Mouse (Mus musculus): Measurements from ENCODE around the gene Trpm4. TPM values are rescaled to one million over a fixed set of nuclear protein-coding genes. Genes with fewer than 3 reads are reported as not detected.
"Not testable (repeated sequence)": the region's sequence is repeated elsewhere in the genome, so short reads cannot be mapped to it uniquely, and the experiment has no call there.

The Trpm4 gene
- polyA plus RNA-seq, 1 experiment: 17.5 TPM

- DNase-seq: no peak
- 34% methylated on average over 11 of the region's 11 CpGs for WGBS
- H3K27ac ChIP-seq (ENCODE audit: insufficient read depth, low read length): no peak overlapping the region
- H3K4me3 ChIP-seq (replicated peaks; ENCODE audit: insufficient read depth, low read depth, low read length): no peak overlapping the region
- no peaks in the 10 kb centered on the region for H3K27me3 ChIP-seq (ENCODE audit: control insufficient read depth, insufficient read depth, low read length)
- TF ChIP-seq CTCF (IDR thresholded peaks at IDR 0.05; ENCODE audit: borderline replicate concordance, insufficient read depth, low read depth, low read length): no peak
- TF ChIP-seq POLR2A (IDR thresholded peaks at IDR 0.05; ENCODE audit: borderline replicate concordance, insufficient read depth, low read length): no peak
- no peaks in the 10 kb centered on the region for H3K4me1 ChIP-seq (ENCODE audit: control insufficient read depth, insufficient read depth, low read length)
Measured at GRCm38 (mm10) chr7:45257063-45257840, 76.3 kb downstream of the Trpm4 start.

GRCm38 (mm10) chr7:45255822-45256221 lies 77.8 kb downstream of the Trpm4 start:
- H3K4me3 ChIP-seq (replicated peaks; ENCODE audit: insufficient read depth, low read depth, low read length); H3K4me1 ChIP-seq (ENCODE audit: control insufficient read depth, insufficient read depth, low read length); H3K27ac ChIP-seq (ENCODE audit: insufficient read depth, low read length); DNase-seq; H3K27me3 ChIP-seq (ENCODE audit: control insufficient read depth, insufficient read depth, low read length): not testable (repeated sequence)
- WGBS: 77% methylated on average over 7 of the region's 7 CpGs

- TF ChIP-seq POLR2A (IDR thresholded peaks at IDR 0.05; ENCODE audit: borderline replicate concordance, insufficient read depth, low read length) (no peak), CTCF (IDR thresholded peaks at IDR 0.05; ENCODE audit: borderline replicate concordance, insufficient read depth, low read depth, low read length) (no peak)
- WGBS: 90% methylated on average over 8 of the region's 8 CpGs
- no peak overlapping the region for H3K27ac ChIP-seq (ENCODE audit: insufficient read depth, low read length)
Measured at GRCm38 (mm10) chr7:45253806-45254205, 79.8 kb downstream of the Trpm4 start.

More at GRCm38 (mm10) chr7:45253806-45254205, 79.8 kb downstream of the Trpm4 start:
- Histone ChIP-seq H3K4me3 (replicated peaks; ENCODE audit: insufficient read depth, low read depth, low read length) (no peak overlapping the region), H3K27me3 (ENCODE audit: control insufficient read depth, insufficient read depth, low read length) (no peaks in the 10 kb centered on the region), H3K4me1 (ENCODE audit: control insufficient read depth, insufficient read depth, low read length) (no peaks in the 10 kb centered on the region)
- no peak for DNase-seq

Other genes with a start within 250 kb of the Trpm4 start
- 7.6 and 8.6 TPM in 2 replicates for gene Rcn3, start 241.6 kb downstream of the Trpm4 start, polyA plus RNA-seq (2012; rRNA removed)
- 32.1 and 33.7 TPM in 2 replicates for gene Fcgrt, start 229.9 kb downstream of the Trpm4 start, polyA plus RNA-seq (2012; rRNA removed)
- gene Rps11, start 209.3 kb downstream of the Trpm4 start, polyA plus RNA-seq (2012; rRNA removed): 392 and 433 TPM in 2 replicates
- 1,090 and 1,228 TPM in 2 replicates for gene Rpl13a, start 205.0 kb downstream of the Trpm4 start, polyA plus RNA-seq (2012; rRNA removed)
- 0.16 TPM in 1 of 2 replicates, not detected in the other for gene Gm45713, start 197.5 kb downstream of the Trpm4 start, polyA plus RNA-seq (2012; rRNA removed)
- 24.4 and 28.4 TPM in 2 replicates for gene Flt3l, start 197.3 kb downstream of the Trpm4 start, polyA plus RNA-seq (2012; rRNA removed)
- 52.3 and 53.1 TPM in 2 replicates for gene Pih1d1, start 179.5 kb downstream of the Trpm4 start, polyA plus RNA-seq (2012; rRNA removed)
- 17.2 and 18.0 TPM in 2 replicates for gene Aldh16a1, start 179.2 kb downstream of the Trpm4 start, polyA plus RNA-seq (2012; rRNA removed)
- 397 and 476 TPM in 2 replicates for gene Slc17a7, start 169.8 kb downstream of the Trpm4 start, polyA plus RNA-seq (2012; rRNA removed)
- 0.54 and 0.57 TPM in 2 replicates for gene Gfy, start 154.2 kb downstream of the Trpm4 start, polyA plus RNA-seq (2012; rRNA removed)
- not detected in 2 replicates for gene Pth2, start 152.8 kb downstream of the Trpm4 start, polyA plus RNA-seq (2012; rRNA removed)
- 1.9 and 2.4 TPM in 2 replicates for gene Ccdc155, start 128.9 kb downstream of the Trpm4 start, polyA plus RNA-seq (2012; rRNA removed)
- gene Dkkl1, start 121.6 kb downstream of the Trpm4 start, polyA plus RNA-seq (2012; rRNA removed): 0.36 and 0.51 TPM in 2 replicates
- 4.7 and 5.0 TPM in 2 replicates for gene Tead2, start 118.0 kb downstream of the Trpm4 start, polyA plus RNA-seq (2012; rRNA removed)
- 3.1 and 4.3 TPM in 2 replicates for gene Cd37, start 94.7 kb downstream of the Trpm4 start, polyA plus RNA-seq (2012; rRNA removed)
- 2.6 and 3.1 TPM in 2 replicates for gene Slc6a16, start 92.7 kb downstream of the Trpm4 start, polyA plus RNA-seq (2012; rRNA removed)
- not detected in 2 replicates for gene Slc6a21, start 56.3 kb downstream of the Trpm4 start, polyA plus RNA-seq (2012; rRNA removed)
- gene Hrc, start 1.5 kb upstream of the Trpm4 start, polyA plus RNA-seq (2012; rRNA removed): 0.11 and 0.31 TPM in 2 replicates
- 84.3 and 85.9 TPM in 2 replicates for gene Ppfia3, start 33.2 kb upstream of the Trpm4 start, polyA plus RNA-seq (2012; rRNA removed)
- gene Lin7b, start 36.8 kb upstream of the Trpm4 start, polyA plus RNA-seq (2012; rRNA removed): 92.6 and 103 TPM in 2 replicates
- 807 and 849 TPM in 2 replicates for gene Snrnp70, start 62.0 kb upstream of the Trpm4 start, polyA plus RNA-seq (2012; rRNA removed)
- gene Kcna7, start 71.9 kb upstream of the Trpm4 start, polyA plus RNA-seq (2012; rRNA removed): not detected in 2 replicates
- gene Ntf5, start 79.9 kb upstream of the Trpm4 start, polyA plus RNA-seq (2012; rRNA removed): 0.07 and 0.29 TPM in 2 replicates
- 0.59 and 1.1 TPM in 2 replicates for gene Lhb, start 87.0 kb upstream of the Trpm4 start, polyA plus RNA-seq (2012; rRNA removed)
- gene Gys1, start 101.1 kb upstream of the Trpm4 start, polyA plus RNA-seq (2012; rRNA removed): 24.4 and 24.8 TPM in 2 replicates
- 56.8 TPM in 2 replicates for gene Ruvbl2, start 104.3 kb upstream of the Trpm4 start, polyA plus RNA-seq (2012; rRNA removed)
- 463 and 480 TPM in 2 replicates for gene Ftl1, start 126.1 kb upstream of the Trpm4 start, polyA plus RNA-seq (2012; rRNA removed)
- 102 and 103 TPM in 2 replicates for gene Bax, start 133.1 kb upstream of the Trpm4 start, polyA plus RNA-seq (2012; rRNA removed)
- 0.10 TPM in 1 of 2 replicates, not detected in the other for gene Tulp2, start 148.1 kb upstream of the Trpm4 start, polyA plus RNA-seq (2012; rRNA removed)
- 0.33 TPM in 1 of 2 replicates, not detected in the other for gene Gm45808, start 153.0 kb upstream of the Trpm4 start, polyA plus RNA-seq (2012; rRNA removed)
- 4.7 and 5.6 TPM in 2 replicates for gene Dhdh, start 155.0 kb upstream of the Trpm4 start, polyA plus RNA-seq (2012; rRNA removed)
- gene Nucb1, start 176.6 kb upstream of the Trpm4 start, polyA plus RNA-seq (2012; rRNA removed): 136 and 150 TPM in 2 replicates
- 26.7 and 28.5 TPM in 2 replicates for gene Ppp1r15a, start 192.5 kb upstream of the Trpm4 start, polyA plus RNA-seq (2012; rRNA removed)
- gene Plekha4, start 192.6 kb upstream of the Trpm4 start, polyA plus RNA-seq (2012; rRNA removed): 1.2 and 1.3 TPM in 2 replicates
- gene Hsd17b14, start 221.1 kb upstream of the Trpm4 start, polyA plus RNA-seq (2012; rRNA removed): 1.3 and 1.9 TPM in 2 replicates
- 21.1 and 24.2 TPM in 2 replicates for gene Bcat2, start 236.4 kb upstream of the Trpm4 start, polyA plus RNA-seq (2012; rRNA removed)

Measured in cerebellum, adult 2 months (tissue).